Mouse (Mus musculus) urinary bladder, adult 2 months (tissue): ENCODE measurements around the gene Faah. TPM values are rescaled to one million over a fixed set of nuclear protein-coding genes. Genes with fewer than 3 reads are reported as not detected.

Experiments
- DNase-seq: peaks from one replicate; pipeline ENCODE4 v3.0.0; 2022; ENCODE audit warnings: low spot score
- polyA plus RNA-seq: library from polyadenylated mRNA; depleted of rRNA; stranded (reverse); fragments of >200 nt; gene quantifications from 2 replicates; pipeline ENCODE4 v1.2.3, GENCODE M21; 2012; rRNA removed

Faah gene
- 11.9 and 14.2 TPM in 2 replicates for polyA plus RNA-seq

DNA sequence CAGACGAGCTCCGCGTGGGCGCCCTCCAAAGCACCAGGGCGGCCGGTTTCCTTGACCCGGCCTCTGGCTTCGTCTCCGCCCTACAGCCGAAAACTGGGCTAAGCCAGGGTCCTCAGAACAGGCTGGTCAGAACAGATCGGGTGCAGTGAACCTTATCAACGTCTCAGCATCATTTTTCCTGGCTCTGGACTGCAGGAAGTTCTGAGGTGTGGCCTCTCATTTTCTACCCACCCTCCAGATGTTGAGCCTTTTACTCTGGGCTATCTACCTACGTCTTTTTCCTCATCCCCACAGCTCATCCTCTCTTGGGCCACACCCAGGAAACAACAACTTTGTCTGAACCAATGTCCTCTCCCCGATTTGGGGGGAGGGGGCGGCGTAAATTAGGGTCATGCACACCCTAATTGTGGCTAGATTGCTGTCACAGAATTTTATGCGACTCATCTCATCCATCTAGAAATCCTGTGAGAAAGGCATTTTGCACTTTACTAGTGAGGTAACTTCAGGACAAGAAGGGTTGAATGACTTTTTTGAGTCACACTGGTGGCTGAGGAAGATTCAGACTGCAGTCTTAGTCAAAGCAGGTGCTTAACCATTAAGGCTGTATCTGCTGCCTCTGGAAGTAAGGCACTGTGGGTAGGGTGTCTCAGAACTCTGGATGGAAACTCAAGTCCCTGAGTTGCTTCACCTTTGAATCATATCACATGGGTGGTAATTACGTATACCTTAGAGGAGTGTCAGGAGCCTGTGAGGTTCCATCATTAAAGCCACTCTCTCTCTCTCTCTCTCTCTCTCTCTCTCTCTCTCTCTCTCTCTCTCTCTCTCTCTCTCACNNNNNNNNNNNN lies at the start of gene Faah:
Faah (minus strand) TSS at position 25 of the 845 bp plus-strand sequence.
- no peak for DNase-seq

DNA sequence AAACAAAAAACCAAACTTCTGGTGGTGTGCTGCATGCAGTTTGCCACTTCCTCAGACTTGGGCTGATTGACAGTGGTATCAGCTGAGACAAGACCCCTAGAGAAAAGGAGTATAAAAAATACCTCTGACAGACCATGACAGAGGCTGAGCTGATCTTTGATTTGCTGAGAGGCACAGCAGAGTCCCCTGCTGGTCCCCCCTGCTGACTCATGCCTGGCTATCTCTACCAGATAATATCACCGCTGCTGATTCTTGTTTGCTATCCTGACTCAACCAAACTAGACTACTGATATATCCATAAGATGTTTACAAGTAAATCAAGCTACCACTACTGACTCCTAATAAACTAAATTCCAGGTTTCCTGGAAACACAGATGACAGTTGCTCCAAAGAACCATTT lies 46.1 kb upstream of the Faah start:
- no peak for DNase-seq

DNA sequence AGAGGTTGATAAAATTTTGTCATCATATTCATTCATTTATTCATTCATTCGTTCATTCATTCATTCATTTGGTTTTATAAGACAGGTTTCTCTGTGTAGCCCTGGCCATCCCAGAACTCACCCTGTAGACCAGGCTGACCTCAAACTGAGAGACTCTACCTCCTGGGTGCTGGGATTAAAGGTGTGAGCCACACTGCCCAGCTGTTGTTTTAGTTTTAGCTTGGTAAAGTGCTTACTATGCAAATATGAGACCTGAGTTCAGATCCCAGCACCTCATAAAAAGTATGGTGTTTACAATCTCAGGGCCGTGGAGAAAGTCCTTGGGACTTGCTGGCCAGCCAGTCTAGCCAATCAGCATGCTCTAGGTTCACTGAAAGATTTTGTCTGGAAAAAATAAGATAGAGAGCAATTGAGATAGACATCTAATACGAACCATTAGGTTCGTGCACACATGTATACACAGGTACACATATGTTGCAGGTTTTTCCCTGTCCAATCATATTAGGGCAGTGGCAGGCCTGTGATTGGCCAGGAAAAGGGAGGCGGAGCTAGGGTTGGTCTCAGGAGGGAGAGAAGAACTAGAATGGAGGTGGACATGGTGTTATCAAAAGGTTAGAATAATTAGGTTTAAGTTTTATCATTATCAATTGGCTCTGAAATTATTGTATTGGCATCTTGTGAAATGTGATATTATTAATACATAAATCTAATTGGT lies 41.4 kb upstream of the Faah start:
- no peak for DNase-seq

DNA sequence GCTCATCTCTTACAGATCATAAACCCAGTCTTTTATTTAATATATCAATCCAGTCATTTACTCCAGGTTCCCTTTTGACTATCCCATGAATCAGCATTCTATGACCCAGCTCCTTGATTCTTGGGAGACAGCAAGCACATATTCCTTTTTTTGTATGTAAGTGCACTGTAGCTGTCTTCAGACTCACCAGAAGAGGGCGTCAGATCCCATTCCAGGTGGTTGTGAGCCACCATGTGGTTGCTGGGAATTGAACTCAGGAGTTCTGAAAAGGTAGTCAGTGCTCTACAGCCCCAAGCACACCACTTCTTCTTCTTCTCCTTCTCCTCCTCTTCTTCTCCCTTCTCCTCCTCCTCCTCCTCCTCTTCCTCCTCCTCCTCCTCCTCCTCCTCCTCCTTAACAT lies 39.8 kb upstream of the Faah start:
- DNase-seq: no peak

DNA sequence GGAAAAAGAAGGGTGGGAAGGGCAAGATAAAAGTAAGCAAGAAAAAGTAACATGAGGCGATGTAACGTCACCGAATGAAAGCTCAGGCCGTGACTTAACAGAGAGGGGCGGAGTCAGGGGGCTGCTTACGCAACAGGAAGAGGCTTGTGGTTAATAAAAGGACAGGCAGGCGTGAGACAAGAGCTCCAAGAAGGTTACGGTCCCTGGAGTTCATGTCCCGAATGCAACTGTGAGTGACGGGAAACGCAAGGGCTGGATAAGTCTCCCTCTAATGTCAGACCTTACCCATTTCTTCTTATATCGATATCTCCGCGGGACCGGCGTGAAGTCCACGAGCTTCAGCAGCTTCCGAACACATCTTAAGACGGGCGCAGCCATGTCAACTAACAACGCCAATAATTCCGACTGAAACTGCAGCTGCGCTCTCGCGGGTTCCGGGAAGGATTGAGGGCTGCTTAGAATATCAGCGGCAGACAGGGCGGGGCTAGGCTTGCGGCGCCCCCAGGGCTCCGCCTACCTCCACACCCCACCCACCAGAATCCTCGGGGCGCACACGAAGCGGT lies 35.8 kb upstream of the Faah start, which contains the start of gene Nsun4:
Nsun4 (minus strand) TSS at position 478 of the 563 bp plus-strand sequence.
- peak; percentile 81 for DNase-seq

DNA sequence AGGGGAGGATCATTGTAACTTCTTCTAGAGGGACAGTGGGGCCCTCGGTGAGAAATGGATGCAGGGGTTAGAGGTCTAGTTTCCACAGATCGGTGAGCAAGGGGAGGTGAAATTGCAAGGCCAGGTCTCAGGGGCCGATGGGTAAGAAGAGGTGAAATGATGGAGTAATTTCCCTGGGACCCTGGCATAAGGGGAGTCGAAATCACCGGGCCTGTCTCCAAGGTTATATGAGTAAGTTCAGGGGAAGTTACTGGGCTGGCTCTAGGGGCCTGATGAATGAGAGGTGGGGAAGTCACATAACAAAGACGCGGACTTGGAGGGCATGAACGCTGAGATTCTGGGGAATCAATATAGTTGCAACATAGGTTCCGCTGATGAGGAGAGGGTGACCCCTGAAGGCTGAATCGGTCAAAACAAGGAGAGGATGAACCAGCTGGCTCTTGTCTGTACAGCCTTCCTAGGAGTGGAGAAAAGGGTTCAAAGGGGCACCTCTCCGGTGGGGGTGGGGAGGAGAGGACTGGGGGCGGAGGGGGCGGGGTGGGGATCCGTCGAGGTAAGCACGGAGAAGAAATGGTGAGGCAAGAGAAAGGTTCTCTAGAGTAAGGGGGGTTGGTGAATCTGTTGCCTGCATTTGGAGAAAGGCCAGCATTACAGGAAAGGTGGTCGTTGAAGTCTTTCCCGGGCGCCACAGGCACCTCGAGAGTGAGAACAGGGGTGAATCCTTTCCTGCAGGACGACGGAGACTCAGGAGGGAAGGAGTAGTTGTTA lies 35.0 kb upstream of the Faah start:
- DNase-seq: no peak

DNA sequence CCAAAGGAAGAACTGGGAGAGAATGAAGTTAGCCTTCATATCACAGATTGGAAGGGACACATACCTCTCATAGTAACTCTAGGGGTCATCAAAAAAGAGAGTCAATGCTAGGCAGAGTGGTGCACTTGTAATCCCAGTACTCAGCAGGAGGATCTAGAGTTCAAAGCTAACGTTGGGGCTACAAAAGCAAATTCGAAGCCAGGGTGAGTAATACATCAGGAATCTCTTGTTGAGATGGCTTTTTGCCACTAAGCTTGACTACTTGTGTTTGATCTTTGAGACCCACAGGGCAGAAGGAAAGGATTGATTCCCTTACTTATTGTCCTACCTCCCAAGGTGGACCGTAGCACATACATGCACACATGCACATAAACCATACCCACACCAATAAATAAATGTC lies 31.5 kb upstream of the Faah start:
- DNase-seq: no peak

DNA sequence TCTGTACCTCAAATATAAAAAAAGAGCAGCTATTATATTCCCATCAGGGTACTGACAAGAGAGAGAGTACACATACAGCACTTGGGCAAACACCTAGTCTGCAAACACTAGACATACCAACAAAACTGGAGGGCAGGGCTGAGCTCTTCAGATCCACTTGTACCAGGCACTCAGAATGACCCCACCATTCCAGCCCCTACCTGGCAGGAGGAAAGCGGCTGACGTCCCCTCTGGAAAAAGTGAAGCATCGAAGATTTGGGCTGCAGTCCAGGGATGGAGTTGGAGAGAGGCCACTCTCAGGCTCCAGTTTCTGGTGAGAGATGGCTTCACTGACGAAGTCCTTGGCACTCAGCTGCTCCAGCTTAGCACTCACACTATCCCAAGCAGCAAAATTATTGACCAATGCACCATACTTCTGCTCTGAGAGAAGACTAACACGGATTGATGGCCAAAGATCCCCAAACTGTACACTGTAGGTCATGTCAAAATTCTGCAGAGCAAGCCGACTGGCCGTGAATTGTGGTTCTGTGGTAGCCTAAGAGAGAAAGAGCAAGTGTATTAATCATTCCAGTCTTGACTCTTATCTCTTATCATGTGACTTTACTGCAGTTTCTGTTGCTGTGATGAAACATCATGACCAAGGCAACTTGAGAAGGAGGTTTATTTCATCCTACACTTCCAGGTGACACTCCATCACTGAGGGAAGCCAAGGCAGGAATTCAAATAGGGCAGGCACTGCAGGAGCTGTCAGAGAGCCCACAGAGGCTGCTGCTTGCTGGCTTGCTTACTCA lies 30.6 kb upstream of the Faah start:
- no peak for DNase-seq

DNA sequence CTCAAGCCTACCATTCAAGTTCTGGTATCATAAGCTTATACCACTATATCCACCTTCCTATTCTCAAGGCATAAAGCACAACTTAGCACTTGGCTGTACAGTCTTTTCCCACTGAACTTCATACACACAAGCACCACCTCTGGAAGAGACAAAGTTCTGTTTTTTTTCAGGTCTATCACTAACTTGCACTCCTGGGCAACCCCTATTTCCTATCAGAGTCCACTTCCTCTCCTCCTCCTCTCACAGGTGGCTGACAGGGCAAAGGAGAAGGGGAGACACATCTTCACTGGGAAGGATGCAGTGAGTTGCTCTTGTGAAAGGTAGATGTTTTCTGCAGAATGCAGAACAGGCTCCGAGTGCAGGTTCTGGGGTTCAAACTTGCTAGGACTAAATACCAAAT lies 30.0 kb upstream of the Faah start:
- DNase-seq: no peak

DNA sequence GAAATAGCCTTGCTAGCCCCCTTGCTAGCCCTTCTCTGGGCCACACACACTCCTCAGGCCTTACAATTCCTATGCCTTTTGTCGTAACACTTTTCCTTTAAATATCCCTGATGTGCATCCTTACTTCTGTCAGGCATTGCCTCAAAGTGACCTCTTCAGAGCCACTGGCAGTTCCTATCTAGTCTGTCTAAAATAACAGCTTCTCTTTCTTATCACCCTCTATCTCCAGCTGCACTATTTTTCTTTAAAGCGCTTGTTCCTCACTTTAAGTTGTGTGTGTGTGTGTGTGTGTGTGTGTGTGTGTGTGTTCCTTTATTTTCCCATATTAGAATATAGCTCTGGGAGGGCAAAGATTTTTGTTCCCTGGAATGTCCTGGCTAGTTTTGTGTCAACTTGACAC lies 28.9 kb upstream of the Faah start:
- DNase-seq: no peak

DNA sequence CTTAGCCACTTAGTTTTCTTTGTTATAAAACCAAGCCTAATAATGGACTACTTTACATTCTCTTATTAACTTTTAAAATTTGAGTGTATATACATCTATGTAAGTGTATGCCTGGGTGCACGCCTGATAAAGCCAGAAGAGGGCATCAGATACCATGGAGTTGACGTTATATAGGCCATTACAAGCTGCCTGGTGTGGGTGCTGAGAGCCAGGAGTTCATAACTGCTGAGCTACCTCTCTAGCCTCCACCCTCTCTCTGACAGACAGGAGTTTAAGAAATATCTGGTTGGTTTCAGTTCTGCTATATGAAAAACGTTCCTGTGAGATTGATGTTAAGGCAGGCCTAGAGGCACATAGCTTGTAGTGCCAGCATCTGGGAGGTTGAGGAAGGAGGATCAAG lies 24.5 kb upstream of the Faah start:
- DNase-seq: no peak

DNA sequence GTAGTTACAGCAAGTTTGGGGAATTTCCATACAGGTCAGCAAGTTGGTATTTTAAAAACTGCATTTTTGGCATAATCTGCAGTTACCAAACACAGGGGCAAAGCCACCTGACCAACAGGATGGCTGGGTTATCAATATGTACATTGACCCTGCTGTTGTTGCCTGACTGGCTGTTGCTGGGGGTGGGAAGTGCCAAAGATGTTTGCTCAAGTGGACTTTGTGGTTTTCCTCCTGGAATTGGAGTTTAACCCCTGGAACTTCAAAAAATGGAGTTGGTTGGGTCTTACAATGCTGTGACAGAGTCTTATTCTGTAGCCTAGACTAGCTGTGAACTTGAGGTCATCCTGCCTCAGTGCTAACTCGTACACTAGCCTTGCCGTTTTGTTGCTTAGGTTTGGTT lies 22.7 kb upstream of the Faah start:
- DNase-seq: no peak

DNA sequence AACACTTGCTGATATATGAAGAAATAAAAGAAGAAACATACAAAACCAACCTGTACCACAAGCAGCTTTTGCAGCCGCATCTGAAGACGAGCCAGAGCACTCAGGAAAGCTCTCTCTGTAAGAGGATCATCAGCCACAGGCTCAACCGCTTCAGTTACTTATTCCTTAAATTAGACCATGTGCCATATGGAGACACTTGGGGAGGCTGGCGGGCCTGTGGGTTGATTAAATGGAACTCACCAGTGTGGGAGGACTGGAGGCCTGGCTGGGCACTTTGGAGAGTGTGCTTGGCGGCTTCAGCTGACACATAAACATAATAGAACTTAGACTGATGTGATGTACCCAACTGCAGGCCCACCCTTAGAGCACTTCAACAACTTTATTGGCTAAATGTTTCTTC lies 15.6 kb upstream of the Faah start:
- DNase-seq: no peak

DNA sequence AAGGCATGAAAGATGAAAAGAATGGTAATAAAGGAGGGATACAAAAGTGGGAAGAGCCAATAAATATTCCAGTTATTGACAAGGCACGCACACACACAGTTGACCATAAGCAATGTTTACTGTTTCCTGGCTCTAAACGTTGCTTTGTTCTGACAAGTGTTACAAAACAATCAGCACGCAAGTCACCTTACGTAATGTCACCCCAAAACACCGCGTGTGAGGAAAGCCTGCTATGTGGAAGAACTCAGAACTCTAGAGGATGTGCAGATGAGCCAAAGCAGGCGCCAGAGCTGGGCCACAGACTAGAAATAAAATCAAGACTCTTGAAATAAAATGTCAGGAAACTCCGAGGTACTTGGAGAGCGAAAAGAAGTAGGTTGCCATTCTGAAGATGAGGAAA lies 15.2 kb upstream of the Faah start:
- DNase-seq: no peak

DNA sequence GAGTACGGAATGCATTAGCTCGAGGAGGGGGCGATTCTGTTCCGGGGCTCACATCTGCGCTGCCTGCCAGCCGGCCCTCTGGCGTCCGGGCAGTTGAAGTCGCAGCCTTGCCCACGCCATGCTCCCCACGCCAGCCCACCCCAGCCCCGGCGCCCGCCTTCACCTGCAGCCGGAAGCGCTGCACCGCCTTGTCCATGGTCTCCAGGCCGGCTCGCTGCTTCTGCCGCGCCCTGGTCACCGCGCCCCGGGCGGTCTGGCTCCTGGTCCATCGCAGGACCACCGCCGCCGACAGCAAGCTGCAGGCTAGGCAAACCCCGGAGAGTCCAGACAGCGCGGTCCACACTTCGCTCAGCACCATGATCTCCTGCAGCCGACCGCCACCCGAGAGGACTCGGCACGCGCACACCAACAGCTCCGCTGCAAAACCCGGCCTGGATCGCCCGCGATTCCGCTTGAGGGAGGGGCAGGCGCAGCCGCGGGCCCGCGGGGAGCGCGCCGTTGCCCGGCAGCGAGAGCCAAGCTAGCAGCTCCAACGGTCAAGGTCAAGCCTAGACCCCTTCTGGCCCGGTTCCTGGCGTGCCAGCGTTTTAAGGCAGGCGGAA lies 325 bp downstream of the Faah start:
- peak; percentile 68 for DNase-seq

DNA sequence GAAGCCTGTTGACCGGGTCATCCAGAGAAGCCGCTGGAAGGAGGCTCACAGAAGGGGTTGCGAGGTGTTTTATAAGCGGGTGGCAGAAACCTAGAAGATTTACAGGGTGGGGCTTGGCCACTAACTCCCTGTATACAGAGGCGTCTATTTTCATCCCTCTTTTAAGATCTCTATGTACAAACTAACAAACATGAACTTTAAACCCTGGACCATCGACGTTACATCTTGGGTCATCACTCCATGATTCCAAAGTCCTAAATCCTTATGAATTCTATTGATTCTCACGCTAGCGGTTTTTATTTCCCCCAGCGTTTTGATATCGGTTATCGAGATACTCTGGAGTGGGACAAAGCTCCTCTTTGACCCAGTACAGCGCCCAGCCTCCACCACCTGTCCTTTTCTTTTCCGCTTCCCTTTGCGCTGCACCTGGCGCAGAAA lies 845 bp downstream of the Faah start:
- no peak for DNase-seq

DNA sequence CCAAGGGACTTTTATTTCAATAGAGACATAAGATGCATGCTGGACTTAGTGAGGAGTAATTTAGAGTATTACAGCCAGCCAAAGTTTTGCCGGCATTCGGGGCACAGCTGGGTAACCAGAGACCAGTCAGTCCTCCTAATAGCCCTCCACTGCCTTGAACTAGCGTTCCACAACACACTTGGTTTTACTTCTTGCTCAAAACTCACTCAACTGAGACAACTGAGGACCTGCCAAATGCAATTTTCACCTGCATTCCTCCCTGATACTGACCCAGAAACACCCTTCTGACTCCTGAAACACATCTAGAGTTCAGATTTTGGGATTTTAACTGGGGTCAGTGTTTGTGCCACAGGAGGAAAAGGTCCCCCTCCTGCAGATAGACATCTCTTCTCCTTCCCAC lies 1.3 kb downstream of the Faah start:
- no peak for DNase-seq

DNA sequence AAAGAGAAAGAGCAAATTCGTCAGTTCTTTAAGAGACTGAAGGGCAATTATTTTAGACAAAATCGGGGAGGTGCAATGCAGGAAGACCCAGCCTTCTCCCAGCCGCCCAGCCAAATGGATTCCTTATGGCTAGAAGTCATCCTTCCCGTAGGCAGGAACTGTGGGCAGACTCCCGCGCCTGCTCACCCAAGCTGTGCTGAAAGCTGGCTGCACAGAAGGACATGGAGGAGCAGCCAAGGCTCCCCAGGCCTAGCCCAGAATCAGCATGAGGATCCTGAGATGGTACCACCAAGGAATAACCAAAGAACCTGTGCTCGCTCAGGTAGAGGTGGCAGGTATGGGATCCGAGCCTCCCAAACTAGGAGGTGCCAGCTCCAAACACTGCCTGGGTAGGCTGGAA lies 1.7 kb downstream of the Faah start:
- DNase-seq: no peak

DNA sequence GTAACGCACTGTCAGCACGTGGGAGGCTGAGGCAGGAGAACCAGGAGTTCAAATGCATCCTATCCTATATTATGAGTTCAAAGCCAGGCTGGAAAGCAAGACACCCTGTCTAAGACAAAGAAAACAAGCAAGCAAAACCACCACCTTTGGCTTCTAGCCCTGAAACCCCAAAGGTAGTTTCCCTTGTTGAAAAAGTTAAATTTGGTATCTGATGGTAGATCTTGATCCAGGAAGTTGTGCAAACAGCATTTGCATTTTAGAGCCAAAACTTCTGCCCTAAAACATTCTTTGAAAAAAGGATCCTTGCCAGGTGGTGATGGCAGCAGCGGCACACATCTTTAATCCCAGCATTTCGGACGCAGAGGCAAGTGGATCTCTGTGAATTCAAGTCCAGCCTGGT lies 2.2 kb downstream of the Faah start:
- DNase-seq: no peak

DNA sequence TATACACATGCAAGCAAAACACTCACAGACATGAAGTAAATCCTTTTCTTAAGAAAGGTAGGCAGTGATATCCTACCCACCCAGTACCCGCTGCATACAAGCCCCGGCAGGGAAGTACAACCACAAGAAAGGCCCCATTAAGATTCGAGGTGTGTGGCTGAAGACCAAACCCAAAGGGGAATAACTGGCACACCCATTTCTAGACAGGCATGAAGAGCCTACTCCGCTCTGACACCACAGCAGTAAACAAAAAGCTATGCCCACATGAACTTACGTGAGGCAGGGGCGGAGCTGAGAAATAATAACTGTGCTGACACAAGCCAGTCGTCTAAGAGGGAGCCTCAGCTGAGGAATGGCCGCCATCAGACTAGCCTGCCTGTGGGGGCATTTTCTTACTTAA lies 7.5 kb downstream of the Faah start:
- DNase-seq: no peak

DNA sequence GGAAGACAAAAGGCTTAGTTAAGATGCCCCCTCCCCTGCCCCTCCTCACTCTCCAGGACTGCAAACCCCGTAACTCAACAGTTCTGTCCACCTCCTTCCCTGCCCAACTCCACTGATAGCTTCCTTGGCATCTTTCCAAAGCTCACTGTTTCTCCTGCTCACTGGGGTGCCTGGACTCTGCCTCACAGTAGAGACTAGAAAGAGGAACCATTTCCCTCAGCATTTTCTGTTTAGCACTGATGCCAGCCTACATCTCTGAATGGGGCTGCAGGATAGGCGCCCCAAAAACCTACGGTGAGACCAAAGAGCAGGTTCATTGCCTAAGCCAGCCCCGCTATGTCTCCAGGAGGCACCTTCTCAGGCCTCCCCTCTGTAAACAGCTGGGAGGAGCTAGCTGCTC lies 16.5 kb downstream of the Faah start:
- no peak for DNase-seq
